Mouse (Mus musculus): Measurements from ENCODE around the gene Pgm2l1.

DNA sequence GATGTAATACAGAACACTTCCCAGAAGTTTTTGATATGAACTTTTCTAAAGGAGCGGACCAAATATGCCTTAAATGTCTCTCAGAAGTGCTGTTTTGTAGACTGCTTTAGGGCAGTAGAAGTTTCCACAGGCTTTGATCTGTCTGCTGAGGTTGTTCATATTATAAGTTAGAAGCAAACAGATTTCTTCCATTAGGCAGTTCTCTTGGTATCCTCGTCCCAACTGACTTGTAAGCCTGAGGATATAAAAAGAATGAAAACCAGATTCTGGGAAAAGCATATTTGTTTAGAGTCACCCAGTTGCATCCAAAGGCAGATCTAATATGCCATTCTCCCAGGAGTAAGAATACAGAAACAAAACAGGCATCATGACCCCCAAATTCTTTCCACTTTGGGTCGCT lies 26.0 kb upstream of the Pgm2l1 start:
- TF ChIP-seq POLR2A (IDR thresholded peaks at IDR 0.05; ENCODE audit: control insufficient read depth, extremely low read depth, insufficient read depth, low read length, poor library complexity): no peak
- no peak for TF ChIP-seq CTCF (IDR thresholded peaks at IDR 0.05; ENCODE audit: borderline replicate concordance, control insufficient read depth, extremely low read depth, insufficient read depth, low read length, poor library complexity)
